Mouse (Mus musculus) CH12.LX (cell line): ENCODE results near the gene Rnf126.

Experiments
- BHLHE40 ChIP-seq: IDR thresholded peaks from 2 replicates; pipeline ENCODE4 v1.6.1; 2011; ENCODE audit warnings: mild to moderate bottlenecking, low read depth, low read length, improper control_type of control experiment
- EP300 ChIP-seq: IDR thresholded peaks from 2 replicates; pipeline ENCODE4 v1.6.1; 2011; ENCODE audit warnings: low read length, improper control_type of control experiment
- ETS1 ChIP-seq: conservative IDR thresholded peaks from 2 replicates; pipeline ENCODE4 v1.6.1; 2012; ENCODE audit warnings: low read depth, mild to moderate bottlenecking, inconsistent platforms, low read length, improper control_type of control experiment, moderate library complexity
- GABPA ChIP-seq: IDR thresholded peaks from 2 replicates; pipeline ENCODE4 v1.6.1; 2012; ENCODE audit warnings: low read depth, low read length, improper control_type of control experiment, inconsistent platforms; ENCODE audit not compliant: insufficient replicate concordance
- MAFK ChIP-seq: IDR thresholded peaks from 2 replicates; pipeline ENCODE4 v1.6.1; 2011; ENCODE audit warnings: low read length, improper control_type of control experiment; ENCODE audit not compliant: insufficient replicate concordance
- MAX ChIP-seq: IDR thresholded peaks from 2 replicates; pipeline ENCODE4 v1.6.1; 2011; ENCODE audit warnings: low read length, improper control_type of control experiment
- POLR2A ChIP-seq: IDR thresholded peaks from 2 replicates; pipeline ENCODE4 v1.6.1; 2011; ENCODE audit warnings: low read depth, mild to moderate bottlenecking, improper control_type of control experiment, low read length
- SMC3 ChIP-seq: IDR thresholded peaks from 2 replicates; pipeline ENCODE4 v1.6.1; 2011; ENCODE audit warnings: low read depth, low read length, improper control_type of control experiment
- USF1 ChIP-seq: IDR thresholded peaks from 2 replicates; pipeline ENCODE4 v1.6.1; 2014; ENCODE audit warnings: low read depth, mild to moderate bottlenecking, inconsistent platforms, low read length, improper control_type of control experiment
- ZC3H11A ChIP-seq: IDR thresholded peaks from 2 replicates; pipeline ENCODE4 v1.6.1; 2012; ENCODE audit warnings: low read depth, mild to moderate bottlenecking, inconsistent platforms, low read length, improper control_type of control experiment
- ZNF384 ChIP-seq: IDR thresholded peaks from 2 replicates; pipeline ENCODE4 v1.6.1; 2012; ENCODE audit warnings: low read depth, low read length, improper control_type of control experiment, inconsistent platforms

DNA sequence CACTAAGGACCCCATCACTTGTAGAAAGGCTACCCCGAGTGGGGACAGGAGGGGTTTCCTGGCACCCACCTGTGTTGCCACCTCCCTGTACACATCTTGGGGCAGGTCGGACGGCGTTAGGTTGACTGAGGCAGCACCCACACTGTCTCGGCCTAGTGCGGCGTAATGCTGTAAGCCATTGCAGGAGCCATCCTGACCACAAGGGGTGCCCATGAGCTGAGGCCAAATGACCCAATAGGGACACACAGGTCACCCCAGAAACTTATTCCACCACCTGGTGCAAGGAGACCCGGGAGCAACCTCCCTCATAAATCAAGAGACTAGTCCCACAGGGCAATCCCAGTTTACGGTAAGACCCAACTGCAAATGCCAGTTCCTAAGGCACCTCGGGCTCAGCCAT, 28.5 kb downstream of the Rnf126 start:
- no peak for TF ChIP-seq USF1
- TF ChIP-seq MAX, result no peak
- TF ChIP-seq ZC3H11A, result no peak
- TF ChIP-seq SMC3, result no peak
- no peak for TF ChIP-seq GABPA
- no peak for TF ChIP-seq BHLHE40
- no peak for TF ChIP-seq MAFK
- TF ChIP-seq EP300, result no peak
- no peak for TF ChIP-seq POLR2A
- no peak for TF ChIP-seq ETS1
- TF ChIP-seq ZNF384, result no peak
